Mouse (Mus musculus) induced T-regulatory cell, adult 2 months (primary cell): Measurements from ENCODE around the gene Taf3.

ENCODE experiments used
- DNase-seq: peaks from one replicate; pipeline ENCODE4 v3.0.0-alpha.2; 2012; ENCODE audit warnings: low read depth

Gene Taf3

GRCm38 (mm10) chr2:9956546-9956945, 91.8 kb downstream of the Taf3 start:
- no peak for DNase-seq

- no peak for DNase-seq
Observed at GRCm38 (mm10) chr2:9955576-9956535, 92.5 kb downstream of the Taf3 start.

- peak; percentile 45 for DNase-seq
Observed at GRCm38 (mm10) chr2:9946739-9947138, 101.7 kb downstream of the Taf3 start.

GRCm38 (mm10) chr2:9945611-9946010, 102.8 kb downstream of the Taf3 start:
- no peak for DNase-seq

GRCm38 (mm10) chr2:9943011-9943410, 105.4 kb downstream of the Taf3 start:
- DNase-seq, result no peak

GRCm38 (mm10) chr2:9939250-9939649, 109.1 kb downstream of the Taf3 start:
- DNase-seq, result no peak

GRCm38 (mm10) chr2:9935965-9936364, 112.4 kb downstream of the Taf3 start:
- DNase-seq, result no peak

GRCm38 (mm10) chr2:9926905-9927283, 121.5 kb downstream of the Taf3 start:
- no peak for DNase-seq

GRCm38 (mm10) chr2:9926194-9926904, 122.0 kb downstream of the Taf3 start:
- DNase-seq, result no peak

GRCm38 (mm10) chr2:9918691-9919471, 129.5 kb downstream of the Taf3 start:
- DNase-seq, result no peak

GRCm38 (mm10) chr2:9917602-9918001, 130.8 kb downstream of the Taf3 start:
- no peak for DNase-seq

GRCm38 (mm10) chr2:9905995-9906394, 142.4 kb downstream of the Taf3 start:
- DNase-seq, result no peak

- no peak for DNase-seq
Observed at GRCm38 (mm10) chr2:9903854-9904560, 144.4 kb downstream of the Taf3 start.

- DNase-seq, result peak; percentile 14
Observed at GRCm38 (mm10) chr2:9897846-9898245, 150.6 kb downstream of the Taf3 start.

GRCm38 (mm10) chr2:9896097-9896770, 152.2 kb downstream of the Taf3 start:
- peak; percentile 30 for DNase-seq

GRCm38 (mm10) chr2:9894836-9895593, 153.4 kb downstream of the Taf3 start:
- DNase-seq, result peak; percentile 32

GRCm38 (mm10) chr2:9893272-9893953, 155.0 kb downstream of the Taf3 start:
- peak; percentile 44 for DNase-seq

- DNase-seq, result peak; percentile 29
Observed at GRCm38 (mm10) chr2:9892541-9892940, 155.9 kb downstream of the Taf3 start.

GRCm38 (mm10) chr2:9890906-9891305, 157.5 kb downstream of the Taf3 start:
- DNase-seq, result peak; percentile 51

GRCm38 (mm10) chr2:9890251-9890650, 158.1 kb downstream of the Taf3 start:
- DNase-seq, result peak; percentile 45
